Comparison of ENCODE assay signal across 9 mouse cellular contexts in the genomic region with DNA sequence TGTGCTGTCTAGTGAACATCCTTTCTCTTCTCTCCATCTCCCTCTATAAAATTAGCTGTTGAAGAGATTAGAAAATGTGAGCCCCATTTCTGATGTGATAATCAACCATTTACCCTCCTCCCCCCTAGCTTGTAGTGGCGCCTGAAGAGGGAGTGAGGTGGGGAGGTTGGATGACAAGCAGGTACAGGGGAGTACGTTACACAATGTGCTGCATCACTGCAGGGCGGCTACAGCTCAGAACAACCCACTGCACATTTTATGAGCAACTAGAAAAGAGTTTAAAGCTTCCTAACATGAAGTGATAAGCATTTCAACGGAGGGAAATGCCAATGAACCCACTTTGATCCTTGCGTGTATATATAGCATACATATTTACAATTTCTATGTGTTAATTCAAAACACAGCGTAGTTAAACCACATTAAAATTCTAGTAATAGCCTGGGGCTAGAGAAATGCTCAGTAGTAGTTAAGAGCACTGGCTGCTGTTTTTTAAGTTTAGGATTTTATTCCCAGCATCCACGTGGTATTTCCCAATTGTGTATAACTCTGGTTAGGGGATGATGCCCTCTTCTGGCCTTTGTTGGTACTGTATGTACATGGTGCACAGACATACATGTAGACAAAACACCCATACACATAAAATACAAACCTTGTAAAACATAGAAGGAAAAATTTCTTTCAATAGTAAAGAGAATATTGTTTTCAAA. TPM values are rescaled to one million over a fixed set of nuclear protein-coding genes. Genes with fewer than 3 reads are reported as not detected.
DNase-seq lines count a peak whose midpoint lies in the region; ATAC-seq lines count a peak whose summit lies in the region.
"Had no signal": no experiment of that assay in that cellular context is flagged by ENCODE, and none has a peak within 500 bp of the region (broad histone marks: within the 10 kb centered on the region; RNA-seq: fewer than 3 reads in every experiment).

No protein-coding gene starts in this region.

- no peak overlapping the region for H3K4me2 ChIP-seq in embryonic facial prominence, embryonic 14.5 days (ENCODE audit: low read depth, low read length)
- no peak overlapping the region for H3K4me2 ChIP-seq in kidney, embryonic 15.5 days
- H3K4me2 ChIP-seq: heart, embryonic 13.5 days had no signal

- H3K27me3 ChIP-seq in embryonic facial prominence, embryonic 14.5 days (replicated peaks; ENCODE audit: control insufficient read depth, insufficient read depth, low read length) = no peaks in the 10 kb centered on the region
- no peaks in the 10 kb centered on the region for H3K27me3 ChIP-seq in kidney, embryonic 15.5 days
- H3K27me3 ChIP-seq: heart, embryonic 13.5 days had no signal

- H3K27ac ChIP-seq in embryonic facial prominence, embryonic 14.5 days (replicated peaks; ENCODE audit: low read depth, low read length) = no peak overlapping the region
- no peak overlapping the region for H3K27ac ChIP-seq in kidney, embryonic 15.5 days
- H3K27ac ChIP-seq: heart, embryonic 13.5 days had no signal

- ATAC-seq in embryonic facial prominence, embryonic 14.5 days (ENCODE audit: low read depth) = peak; percentile 68; the same call in 1 of the 2 replicates
- 0 out of 2 replicates have a peak, but pooled peaks have one; percentile 40 for ATAC-seq in kidney, embryonic 15.5 days (replicated peaks; ENCODE audit: low FRiP score)

- H3K4me1 ChIP-seq in embryonic facial prominence, embryonic 14.5 days (ENCODE audit: control insufficient read depth, insufficient read depth, low read length) = no peaks in the 10 kb centered on the region
- no peaks in the 10 kb centered on the region for H3K4me1 ChIP-seq in kidney, embryonic 15.5 days
- H3K4me1 ChIP-seq: heart, embryonic 13.5 days had no signal

- WGBS in embryonic facial prominence, embryonic 14.5 days = 58% methylated on average over 7 of the region's 7 CpGs
- 64% methylated on average over 7 of the region's 7 CpGs for WGBS in kidney, embryonic 15.5 days

- no peaks in the 10 kb centered on the region for H3K36me3 ChIP-seq in embryonic facial prominence, embryonic 14.5 days (ENCODE audit: control insufficient read depth, insufficient read depth, low read length)
- no peaks in the 10 kb centered on the region for H3K36me3 ChIP-seq in kidney, embryonic 15.5 days
- H3K36me3 ChIP-seq: heart, embryonic 13.5 days had no signal

- no peak overlapping the region for H3K9ac ChIP-seq in embryonic facial prominence, embryonic 14.5 days (ENCODE audit: low read depth, low read length)
- no peak overlapping the region for H3K9ac ChIP-seq in kidney, embryonic 15.5 days
- H3K9ac ChIP-seq: heart, embryonic 13.5 days had no signal

- peak; percentile 38 to 78 for DNase-seq in adrenal gland, adult (ENCODE audit: inconsistent age in 2 of 2, low spot score in 1 of 2)
- DNase-seq in adrenal gland, adult 8-10 months = no peak
- DNase-seq in spleen, postnatal 10 days (ENCODE audit: low spot score in 2 of 2) = peak; percentile 16 to 50
- DNase-seq in spleen, adult 12 weeks (ENCODE audit: low spot score) = no peak
- peak; percentile 64 for DNase-seq in embryonic facial prominence, embryonic 14.5 days (ENCODE audit: low spot score)
- peak; percentile 76 for DNase-seq in lung, postnatal 10 days
- peak; percentile 82 for DNase-seq in right cerebral cortex, postnatal 4 days

- no peaks in the 10 kb centered on the region for H3K9me3 ChIP-seq in embryonic facial prominence, embryonic 14.5 days (ENCODE audit: control insufficient read depth, low read length)
- no peaks in the 10 kb centered on the region for H3K9me3 ChIP-seq in kidney, embryonic 15.5 days (replicated peaks)
- H3K9me3 ChIP-seq: heart, embryonic 13.5 days had no signal

- H3K4me3 ChIP-seq in embryonic facial prominence, embryonic 14.5 days (ENCODE audit: low read depth, low read length) = no peak overlapping the region
- H3K4me3 ChIP-seq in kidney, embryonic 15.5 days (replicated peaks) = no peak overlapping the region
- H3K4me3 ChIP-seq: heart, embryonic 13.5 days had no signal

RNA-seq across cellular contexts. Expression of gene 1500015O10Rik, which starts 7.6 kb away (rescaled TPM):
- 100 to 1,000 TPM; 270 to 322 (median 285) TPM for total RNA-seq in adrenal gland, adult 8-10 months (2022)
- polyA plus RNA-seq in embryonic facial prominence, embryonic 14.5 days (2014; fragmentation: Nextera tagmentation; extraction: Ambion mirVana) = 93.9 and 107 TPM in 2 replicates
- 8.4 and 10.6 TPM in 2 replicates for polyA plus RNA-seq in kidney, embryonic 15.5 days (2015; fragmentation: Nextera tagmentation; extraction: Ambion mirVana)

Comparison
In these comparisons a context has a peak if more than half of its experiments do, and no peak if none do; other contexts are left out.
1. DNase-seq: peak in adrenal gland, adult (2 of 2), spleen, postnatal 10 days (2 of 2), embryonic facial prominence, embryonic 14.5 days (single experiment), lung, postnatal 10 days (single experiment) and right cerebral cortex, postnatal 4 days (single experiment); none in adrenal gland, adult 8-10 months (single experiment) and spleen, adult 12 weeks (single experiment).